Mouse (Mus musculus) megakaryocyte, embryonic 14.5 days (primary cell): ENCODE results near the gene Las1l.

ENCODE experiments used
- FLI1 ChIP-seq: IDR thresholded peaks from 2 replicates; pipeline ENCODE4 v1.6.1; 2012; ENCODE audit warnings: low read length, inconsistent platforms, mixed read lengths
- GATA1 ChIP-seq: IDR thresholded peaks from 3 replicates; pipeline ENCODE4 v1.6.1; 2012; ENCODE audit warnings: mixed read lengths, low read length, inconsistent platforms, borderline replicate concordance

DNA sequence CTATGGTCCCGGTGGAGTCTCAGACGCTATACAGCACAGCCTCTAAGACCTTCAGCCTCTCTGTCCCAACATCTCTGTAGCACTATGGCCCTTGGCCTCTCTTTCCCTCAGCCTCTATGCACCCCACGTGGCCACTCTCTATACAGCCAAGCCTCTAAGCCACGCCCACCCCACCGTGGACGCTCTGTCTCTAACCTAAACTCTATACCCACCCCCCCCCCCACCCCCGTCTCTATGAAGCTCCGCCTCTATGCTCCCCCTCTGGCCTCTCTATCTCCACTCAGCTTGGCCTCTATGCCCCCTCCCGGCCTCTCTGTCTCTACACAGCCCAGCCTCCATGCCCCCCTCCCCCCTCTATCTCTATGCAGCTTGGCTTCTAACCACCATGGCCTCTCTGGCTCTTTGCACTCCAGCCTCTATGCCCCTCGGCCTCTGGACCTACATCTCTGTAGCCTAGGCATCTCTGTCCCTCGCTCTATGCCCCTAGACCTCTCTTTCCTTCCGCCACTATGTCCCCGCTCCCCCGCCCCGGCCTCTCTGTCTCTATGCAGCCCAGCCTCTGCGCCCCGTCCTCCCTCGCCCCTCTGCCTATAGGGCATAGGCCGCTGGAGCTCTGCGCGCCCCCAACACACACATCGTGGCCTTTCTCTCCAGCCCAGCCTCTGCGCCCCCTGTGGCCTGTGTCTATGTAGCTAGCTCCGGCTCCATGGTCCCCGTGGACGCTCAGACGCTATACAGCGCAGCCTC, 11.3 kb upstream of the Las1l start:
- no peak for TF ChIP-seq GATA1
- TF ChIP-seq FLI1 = no peak
